Mouse (Mus musculus) ES-Bruce4 (cell line): ENCODE data around the gene Dlx5. TPM values are rescaled to one million over a fixed set of nuclear protein-coding genes. Genes with fewer than 3 reads are reported as not detected.

Experiments
- H3K27ac ChIP-seq: 2 replicates; pipeline ENCODE4 v1.5.1; 2012; ENCODE audit warnings: low read length, inconsistent platforms; ENCODE audit not compliant: insufficient read depth
- H3K27me3 ChIP-seq: 2 replicates; pipeline ENCODE4 v1.6.1; 2012; ENCODE audit warnings: mild to moderate bottlenecking, low read length, inconsistent platforms; ENCODE audit not compliant: control insufficient read depth, poor library complexity, insufficient read depth, severe bottlenecking
- H3K36me3 ChIP-seq: 2 replicates; pipeline ENCODE4 v1.6.1; 2012; ENCODE audit warnings: inconsistent platforms, mild to moderate bottlenecking, low read length, moderate library complexity; ENCODE audit not compliant: control insufficient read depth, poor library complexity, insufficient read depth, severe bottlenecking
- H3K4me1 ChIP-seq: one replicate; pipeline ENCODE4 v1.8.1; 2011; ENCODE audit warnings: low read length; ENCODE audit not compliant: control insufficient read depth, insufficient read depth
- H3K4me3 ChIP-seq: 2 replicates; pipeline ENCODE4 v1.5.1; 2011; ENCODE audit warnings: low read depth, mild to moderate bottlenecking, low read length
- H3K9ac ChIP-seq: 2 replicates; pipeline ENCODE4 v1.6.1; 2012; ENCODE audit warnings: low read depth, mild to moderate bottlenecking, inconsistent platforms; ENCODE audit not compliant: poor library complexity, severe bottlenecking
- H3K9me3 ChIP-seq: replicated peaks from 2 replicates; pipeline ENCODE4 v1.6.1; 2012; ENCODE audit warnings: mild to moderate bottlenecking, low read length, inconsistent platforms; ENCODE audit not compliant: control insufficient read depth, poor library complexity, insufficient read depth, severe bottlenecking
- CTCF ChIP-seq: IDR thresholded peaks from one replicate; pipeline ENCODE4 v1.8.1; 2011; ENCODE audit warnings: low read depth, low read length
- EP300 ChIP-seq: IDR thresholded peaks from 2 replicates; pipeline ENCODE4 v1.6.1; 2011; ENCODE audit warnings: low read depth, low read length; ENCODE audit not compliant: insufficient read depth
- POLR2A ChIP-seq: IDR thresholded peaks from one replicate; pipeline ENCODE4 v1.8.1; 2011; ENCODE audit warnings: low read length; ENCODE audit not compliant: insufficient read depth
- polyA plus RNA-seq: library from polyadenylated mRNA; stranded (reverse); fragments of >200 nt; gene quantifications from 2 replicates; pipeline ENCODE4 v1.2.4, GENCODE M21; 2011; ENCODE audit warnings: low read depth; ENCODE audit not compliant: missing spikeins, insufficient read depth, insufficient read length

Gene Dlx5
- polyA plus RNA-seq, 1 experiment, result 0.42 TPM

GRCm38 (mm10) chr6:6869041-6869685 is 12.7 kb downstream of the Dlx5 start:
- Histone ChIP-seq H3K4me1 (no peaks in the 10 kb centered on the region), H3K27ac (no peak overlapping the region), H3K9ac (no peak overlapping the region), H3K4me3 (no peak overlapping the region), H3K36me3 (no peaks in the 10 kb centered on the region), H3K9me3 (no peaks in the 10 kb centered on the region), H3K27me3 (peaks cover 36% of the 10 kb centered on the region)
- TF ChIP-seq EP300, result no peak

GRCm38 (mm10) chr6:6867031-6867430 is 14.9 kb downstream of the Dlx5 start:
- Histone ChIP-seq H3K4me1 (no peaks in the 10 kb centered on the region), H3K4me3 (no peak overlapping the region), H3K9me3 (no peaks in the 10 kb centered on the region), H3K27ac (no peak overlapping the region), H3K9ac (no peak overlapping the region), H3K36me3 (no peaks in the 10 kb centered on the region), H3K27me3 (peaks cover 32% of the 10 kb centered on the region)
- TF ChIP-seq EP300 (no peak), CTCF (no peak), POLR2A (no peak)

DNA sequence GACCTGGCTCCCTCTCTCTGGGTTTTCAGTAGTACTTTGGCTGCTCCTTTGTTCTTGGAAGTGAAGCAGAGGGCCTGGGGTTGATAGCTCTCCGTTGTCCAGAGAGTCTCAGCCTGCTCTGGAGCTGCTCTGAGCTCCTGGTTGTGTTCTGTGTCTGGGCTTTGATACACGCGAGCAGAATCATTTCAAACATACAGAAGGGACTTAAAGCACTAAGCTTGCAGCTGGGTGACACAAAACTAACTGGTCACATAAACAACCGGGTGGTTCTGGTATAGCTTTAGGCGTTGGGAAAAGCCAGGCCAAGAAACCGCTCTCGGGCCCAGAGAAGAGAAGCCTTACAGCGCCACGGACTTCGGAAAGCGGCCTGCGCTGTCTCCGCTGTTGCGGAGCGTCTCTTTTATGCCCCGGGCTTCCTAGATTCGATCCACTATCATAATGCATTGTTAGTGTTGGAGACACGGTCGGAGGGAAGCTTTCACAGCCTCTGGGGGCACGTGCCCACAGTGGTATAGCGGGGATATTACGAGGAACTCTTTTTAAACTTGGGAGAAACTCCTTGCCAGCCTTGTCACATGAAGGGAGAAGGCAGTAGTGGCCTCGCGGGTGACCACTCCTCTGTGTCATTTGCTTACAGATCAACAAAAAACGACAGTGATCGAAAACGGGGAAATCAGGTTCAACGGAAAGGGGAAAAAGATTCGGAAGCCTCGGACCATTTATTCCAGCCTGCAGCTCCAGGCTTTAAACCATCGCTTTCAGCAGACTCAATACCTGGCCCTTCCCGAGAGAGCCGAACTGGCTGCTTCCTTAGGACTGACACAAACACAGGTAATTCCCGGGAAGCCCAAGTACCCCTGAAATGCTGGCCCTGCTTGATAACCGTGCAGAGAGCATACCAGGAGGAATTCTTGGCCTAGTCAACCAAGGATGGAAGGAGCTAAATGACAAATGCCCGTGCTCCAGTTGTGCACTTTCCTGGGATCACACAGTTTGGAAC is 17.1 kb downstream of the Dlx5 start:
- H3K36me3 ChIP-seq, result no peaks in the 10 kb centered on the region
- no peak overlapping the region for H3K4me3 ChIP-seq
- TF ChIP-seq EP300, result no peak
- no peak for TF ChIP-seq CTCF
- no peak for TF ChIP-seq POLR2A
- peaks cover 3% of the 10 kb centered on the region for H3K4me1 ChIP-seq
- H3K27me3 ChIP-seq, result peaks cover 42% of the 10 kb centered on the region
- no peak overlapping the region for H3K9ac ChIP-seq
- no peaks in the 10 kb centered on the region for H3K9me3 ChIP-seq
- H3K27ac ChIP-seq, result no peak overlapping the region

DNA sequence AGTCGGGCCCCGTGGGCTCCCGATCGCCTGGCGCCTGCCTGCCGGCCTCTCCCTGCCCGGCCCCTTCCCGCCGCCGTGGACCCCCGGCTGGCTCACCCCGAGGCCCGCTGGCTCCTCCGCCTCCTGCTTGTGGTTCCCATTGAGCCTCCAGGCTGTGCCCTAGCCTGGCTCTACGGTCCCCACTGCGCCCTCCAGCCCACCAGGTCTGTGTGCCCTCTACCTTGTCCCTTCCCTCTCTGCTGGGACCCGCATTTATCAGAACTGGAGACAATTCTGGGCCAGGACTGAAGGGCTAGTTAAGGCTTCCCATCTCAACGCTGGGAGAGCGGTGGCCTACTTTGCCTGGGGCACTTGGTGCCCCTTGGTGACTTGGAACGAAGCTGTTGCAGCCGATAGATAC is 17.9 kb downstream of the Dlx5 start:
- peaks cover 3% of the 10 kb centered on the region for H3K4me1 ChIP-seq
- H3K27ac ChIP-seq, result no peak overlapping the region
- no peaks in the 10 kb centered on the region for H3K36me3 ChIP-seq
- H3K27me3 ChIP-seq, result peaks cover 45% of the 10 kb centered on the region
- TF ChIP-seq EP300 (no peak), CTCF (no peak)
- H3K9ac ChIP-seq, result peak overlapping the region; percentile 42; the same call in 1 of the 2 replicates
- H3K4me3 ChIP-seq, result peak overlapping the region; percentile 34
- H3K9me3 ChIP-seq, result no peaks in the 10 kb centered on the region

DNA sequence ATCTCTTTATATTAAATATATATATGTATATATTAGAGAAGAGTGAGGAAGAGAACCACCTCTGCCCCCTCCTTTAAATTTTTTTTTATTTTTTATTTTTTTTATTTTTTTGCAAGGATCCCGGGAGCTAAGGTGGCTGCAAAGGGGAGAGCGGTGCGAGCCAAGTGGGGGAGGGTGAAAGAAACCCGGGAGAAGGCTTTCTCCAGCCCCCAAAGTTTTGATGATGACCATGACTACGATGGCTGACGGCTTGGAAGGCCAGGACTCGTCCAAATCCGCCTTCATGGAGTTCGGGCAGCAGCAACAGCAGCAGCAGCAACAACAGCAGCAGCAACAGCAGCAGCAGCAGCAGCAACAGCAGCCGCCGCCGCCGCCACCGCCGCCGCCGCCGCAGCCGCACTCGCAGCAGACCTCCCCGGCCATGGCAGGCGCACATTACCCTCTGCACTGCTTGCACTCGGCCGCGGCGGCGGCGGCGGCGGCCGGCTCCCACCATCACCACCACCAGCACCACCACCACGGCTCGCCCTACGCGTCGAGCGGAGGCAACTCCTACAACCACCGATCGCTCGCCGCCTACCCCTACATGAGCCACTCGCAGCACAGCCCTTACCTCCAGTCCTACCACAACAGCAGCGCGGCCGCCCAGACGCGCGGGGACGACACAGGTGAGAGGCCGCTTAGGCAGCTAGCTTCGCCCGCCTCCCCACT is 18.6 kb downstream of the Dlx5 start, which contains the start of gene Dlx6:
Dlx6 (plus strand) TSS at position 175 of the 711 bp plus-strand sequence.
- no peak for TF ChIP-seq POLR2A
- H3K27me3 ChIP-seq, result peaks cover 48% of the 10 kb centered on the region
- H3K4me1 ChIP-seq, result peaks cover 3% of the 10 kb centered on the region
- H3K4me3 ChIP-seq, result peak within 1 kb of the TSS; percentile 74
- H3K9me3 ChIP-seq, result no peaks in the 10 kb centered on the region
- no peaks in the 10 kb centered on the region for H3K36me3 ChIP-seq
- peak within 1 kb of the TSS; percentile 42; the same call in 1 of the 2 replicates for H3K9ac ChIP-seq
- H3K27ac ChIP-seq, result no peak within 1 kb of the TSS
